Mouse (Mus musculus) liver, embryonic 14.5 days (tissue): ENCODE measurements around the gene Olfr957. TPM values are rescaled to one million over a fixed set of nuclear protein-coding genes. Genes with fewer than 3 reads are reported as not detected.

Experiments used
- ATAC-seq: fragments of 200-750 bp; cut with Nextera tagmentation; 2 replicates; pipeline ENCODE4 v1.8.0; 2017; ENCODE audit warnings: moderate number of reproducible peaks, mild to moderate bottlenecking, moderate library complexity; ENCODE audit not compliant: insufficient read depth
- DNase-seq, 3 experiments: peaks; one replicate each; pipeline ENCODE4 v3.0.0-alpha.2; 2012 to 2013; ENCODE audit warnings: low read depth in 3 of 3, low spot score in 3 of 3
- H3K27ac ChIP-seq: fragments of 300-500 bp; sonication (generic); 2 replicates; pipeline ENCODE4 v1.5.1; 2014; ENCODE audit warnings: moderate library complexity, mild to moderate bottlenecking, control low read depth, inconsistent platforms
- H3K27me3 ChIP-seq: fragments of 300-500 bp; sonication (generic); 2 replicates; pipeline ENCODE4 v1.6.1; 2014; ENCODE audit warnings: mild to moderate bottlenecking, low read length, moderate library complexity; ENCODE audit not compliant: control insufficient read depth, insufficient read depth
- H3K36me3 ChIP-seq: fragments of 300-500 bp; sonication (generic); replicated peaks from 2 replicates; pipeline ENCODE4 v1.6.1; 2014; ENCODE audit warnings: low read depth; ENCODE audit not compliant: control insufficient read depth, insufficient read depth
- H3K4me1 ChIP-seq, 2 experiments: fragments of 200-500 bp in 1 of 2; fragments of 300-500 bp in 1 of 2; sonication (generic) in 1 of 2; replicated peaks; 2 replicates each; pipeline ENCODE4 v1.6.1; 2012 to 2014; ENCODE audit warnings: antibody characterized with exemption in 1 of 2, inconsistent platforms in 1 of 2, low read length in 1 of 2; ENCODE audit not compliant: control insufficient read depth in 2 of 2, insufficient read depth in 2 of 2
- H3K4me2 ChIP-seq: fragments of 300-500 bp; sonication (generic); 2 replicates; pipeline ENCODE4 v1.6.1; 2014; ENCODE audit warnings: low read depth, mild to moderate bottlenecking, control low read depth, moderate library complexity
- H3K4me3 ChIP-seq, 2 experiments: fragments of 200-500 bp in 1 of 2; fragments of 300-500 bp in 1 of 2; sonication (generic) in 1 of 2; 2 replicates each; pipeline ENCODE4 v1.5.1; 2012 to 2014; ENCODE audit warnings: low read depth in 2 of 2, low read length in 2 of 2, mild to moderate bottlenecking in 2 of 2, control low read depth in 1 of 2, inconsistent platforms in 1 of 2, moderate library complexity in 1 of 2; ENCODE audit not compliant: insufficient read depth in 1 of 2
- H3K9ac ChIP-seq: fragments of 300-500 bp; sonication (generic); replicated peaks from 2 replicates; pipeline ENCODE4 v1.6.1; 2014; ENCODE audit warnings: mild to moderate bottlenecking, control low read depth, moderate library complexity
- H3K9me3 ChIP-seq: fragments of 300-500 bp; sonication (generic); 2 replicates; pipeline ENCODE4 v1.6.1; 2016; ENCODE audit warnings: low read length, mixed read lengths; ENCODE audit not compliant: control insufficient read depth
- CTCF ChIP-seq: IDR thresholded peaks from 2 replicates; pipeline ENCODE4 v1.5.1; 2016; ENCODE audit warnings: antibody characterized with exemption, low read depth, control low read depth
- EP300 ChIP-seq: IDR thresholded peaks from 2 replicates; pipeline ENCODE4 v1.6.1; 2016; ENCODE audit warnings: antibody characterized with exemption, low read depth
- WGBS: fragments of 180-500 bp; shearing (Covaris S2); extraction: QIAGEN DNeasy Blood & Tissue Kit; methylation state at CpG from one replicate; pipeline ENCODE4 v1.1.7; 2014; ENCODE audit not compliant: insufficient replicate concordance; 5-methylcytosine and 5-hydroxymethylcytosine counted together
- polyA plus RNA-seq, 2 experiments: library from polyadenylated mRNA; depleted of rRNA in 1 of 2; stranded (reverse) in 1 of 2; unstranded in 1 of 2; fragments of >200 nt; fragmentation: Nextera tagmentation in 1 of 2; extraction: Ambion mirVana in 1 of 2; gene quantifications; 2 replicates each; pipeline versions ENCODE4 v1.2.1 to v1.2.3; 2012 to 2014

Olfr957 gene
- polyA plus RNA-seq, 2 experiments: not detected

- no peak within 1 kb of the TSS for H3K4me2 ChIP-seq
- H3K9ac ChIP-seq: no peak within 1 kb of the TSS
- no peaks in the 10 kb centered on the region for H3K9me3 ChIP-seq
- WGBS: 29% methylated on average over 1 of the region's 1 CpGs
- no peak within 1 kb of the TSS for H3K27ac ChIP-seq
- H3K4me1 ChIP-seq: no peaks in the 10 kb centered on the region
- no peaks in the 10 kb centered on the region for H3K27me3 ChIP-seq
- TF ChIP-seq CTCF (no peak), EP300 (no peak)
- H3K4me3 ChIP-seq: no peak within 1 kb of the TSS
- H3K36me3 ChIP-seq: no peaks in the 10 kb centered on the region
- no peak for DNase-seq
- ATAC-seq: no peak
Measured at GRCm38 (mm10) chr9:39471844-39472243, 43.8 kb downstream of the Olfr957 start, which contains the start of gene Olfr955. Gene Olfr955 (minus strand): TSS chr9:39471944.

Other genes starting within 250 kb of the Olfr957 start
- gene Olfr945, start 239.0 kb downstream of the Olfr957 start, polyA plus RNA-seq (2012; rRNA removed): not detected in 2 replicates
- not detected in 2 replicates for gene Olfr945, start 239.0 kb downstream of the Olfr957 start, polyA plus RNA-seq (2014; fragmentation: Nextera tagmentation; extraction: Ambion mirVana)
- gene Olfr948, start 189.8 kb downstream of the Olfr957 start, polyA plus RNA-seq (2012; rRNA removed): not detected in 2 replicates
- gene Olfr948, start 189.8 kb downstream of the Olfr957 start, polyA plus RNA-seq (2014; fragmentation: Nextera tagmentation; extraction: Ambion mirVana): not detected in 2 replicates
- gene Olfr951, start 128.4 kb downstream of the Olfr957 start, polyA plus RNA-seq (2012; rRNA removed): not detected in 2 replicates
- not detected in 2 replicates for gene Olfr951, start 128.4 kb downstream of the Olfr957 start, polyA plus RNA-seq (2014; fragmentation: Nextera tagmentation; extraction: Ambion mirVana)
- not detected in 2 replicates for gene Olfr952, start 88.7 kb downstream of the Olfr957 start, polyA plus RNA-seq (2012; rRNA removed)
- gene Olfr952, start 88.7 kb downstream of the Olfr957 start, polyA plus RNA-seq (2014; fragmentation: Nextera tagmentation; extraction: Ambion mirVana): not detected in 2 replicates
- gene Olfr954, start 59.1 kb downstream of the Olfr957 start, polyA plus RNA-seq (2012; rRNA removed): not detected in 2 replicates
- gene Olfr954, start 59.1 kb downstream of the Olfr957 start, polyA plus RNA-seq (2014; fragmentation: Nextera tagmentation; extraction: Ambion mirVana): not detected in 2 replicates
- gene Olfr955, start 43.9 kb downstream of the Olfr957 start, polyA plus RNA-seq (2012; rRNA removed): not detected in 2 replicates
- not detected in 2 replicates for gene Olfr955, start 43.9 kb downstream of the Olfr957 start, polyA plus RNA-seq (2014; fragmentation: Nextera tagmentation; extraction: Ambion mirVana)
- not detected in 2 replicates for gene Olfr44, start 21.8 kb downstream of the Olfr957 start, polyA plus RNA-seq (2012; rRNA removed)
- gene Olfr44, start 21.8 kb downstream of the Olfr957 start, polyA plus RNA-seq (2014; fragmentation: Nextera tagmentation; extraction: Ambion mirVana): not detected in 2 replicates
- gene Olfr958, start 38.2 kb upstream of the Olfr957 start, polyA plus RNA-seq (2012; rRNA removed): not detected in 2 replicates
- gene Olfr958, start 38.2 kb upstream of the Olfr957 start, polyA plus RNA-seq (2014; fragmentation: Nextera tagmentation; extraction: Ambion mirVana): not detected in 2 replicates
- not detected in 2 replicates for gene Olfr959, start 59.8 kb upstream of the Olfr957 start, polyA plus RNA-seq (2012; rRNA removed)
- gene Olfr959, start 59.8 kb upstream of the Olfr957 start, polyA plus RNA-seq (2014; fragmentation: Nextera tagmentation; extraction: Ambion mirVana): not detected in 2 replicates
- gene AW551984, start 88.6 kb upstream of the Olfr957 start, polyA plus RNA-seq (2012; rRNA removed): 1.0 and 1.3 TPM in 2 replicates
- gene AW551984, start 88.6 kb upstream of the Olfr957 start, polyA plus RNA-seq (2014; fragmentation: Nextera tagmentation; extraction: Ambion mirVana): 1.5 and 2.1 TPM in 2 replicates
- gene Olfr148, start 94.8 kb upstream of the Olfr957 start, polyA plus RNA-seq (2012; rRNA removed): not detected in 2 replicates
- not detected in 2 replicates for gene Olfr148, start 94.8 kb upstream of the Olfr957 start, polyA plus RNA-seq (2014; fragmentation: Nextera tagmentation; extraction: Ambion mirVana)
- gene Olfr960, start 105.6 kb upstream of the Olfr957 start, polyA plus RNA-seq (2012; rRNA removed): not detected in 2 replicates
- not detected in 2 replicates for gene Olfr960, start 105.6 kb upstream of the Olfr957 start, polyA plus RNA-seq (2014; fragmentation: Nextera tagmentation; extraction: Ambion mirVana)
- gene Olfr961, start 129.3 kb upstream of the Olfr957 start, polyA plus RNA-seq (2012; rRNA removed): not detected in 2 replicates
- not detected in 2 replicates for gene Olfr961, start 129.3 kb upstream of the Olfr957 start, polyA plus RNA-seq (2014; fragmentation: Nextera tagmentation; extraction: Ambion mirVana)
- gene Olfr963, start 151.4 kb upstream of the Olfr957 start, polyA plus RNA-seq (2012; rRNA removed): not detected in 2 replicates
- gene Olfr963, start 151.4 kb upstream of the Olfr957 start, polyA plus RNA-seq (2014; fragmentation: Nextera tagmentation; extraction: Ambion mirVana): not detected in 2 replicates
- not detected in 2 replicates for gene Olfr149, start 191.3 kb upstream of the Olfr957 start, polyA plus RNA-seq (2012; rRNA removed)
- not detected in 2 replicates for gene Olfr149, start 191.3 kb upstream of the Olfr957 start, polyA plus RNA-seq (2014; fragmentation: Nextera tagmentation; extraction: Ambion mirVana)
- gene Olfr965, start 195.5 kb upstream of the Olfr957 start, polyA plus RNA-seq (2012; rRNA removed): not detected in 2 replicates
- gene Olfr965, start 195.5 kb upstream of the Olfr957 start, polyA plus RNA-seq (2014; fragmentation: Nextera tagmentation; extraction: Ambion mirVana): not detected in 2 replicates
- gene Olfr150, start 215.2 kb upstream of the Olfr957 start, polyA plus RNA-seq (2012; rRNA removed): not detected in 2 replicates
- not detected in 2 replicates for gene Olfr150, start 215.2 kb upstream of the Olfr957 start, polyA plus RNA-seq (2014; fragmentation: Nextera tagmentation; extraction: Ambion mirVana)
- gene Olfr967, start 230.4 kb upstream of the Olfr957 start, polyA plus RNA-seq (2012; rRNA removed): not detected in 2 replicates
- not detected in 2 replicates for gene Olfr967, start 230.4 kb upstream of the Olfr957 start, polyA plus RNA-seq (2014; fragmentation: Nextera tagmentation; extraction: Ambion mirVana)